Mouse (Mus musculus): ENCODE measurements at regions not wholly inside any gene's neighbourhood (a gene's known extent, or its start where the extent isn't known, plus 50 kb on each side); places are given as distances from the start of the nearest gene placed in this dataset.

DNA sequence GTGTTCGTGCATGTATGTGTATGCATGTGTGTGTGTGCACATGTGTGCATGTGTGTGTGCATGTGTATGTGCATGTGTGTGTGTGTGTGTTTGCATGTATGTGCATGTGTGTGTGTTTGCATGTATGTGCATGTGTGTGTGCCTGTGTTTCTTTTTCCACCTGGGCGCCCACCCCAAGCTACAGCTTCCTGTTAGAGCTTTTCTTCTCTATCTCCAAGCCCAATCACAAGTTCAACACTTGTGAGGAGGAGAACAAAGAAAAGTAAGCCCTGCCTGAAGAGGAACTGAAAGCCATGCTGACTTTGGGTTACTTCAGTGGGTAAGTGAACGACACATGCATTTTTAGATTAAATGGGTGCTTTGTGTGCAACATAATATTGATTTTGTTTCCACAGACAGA is 177.4 kb downstream of the Cd83 start:
- intact Hi-C loops (cut with DNase I), result no loop called here
- no peak for DNase-seq

DNA sequence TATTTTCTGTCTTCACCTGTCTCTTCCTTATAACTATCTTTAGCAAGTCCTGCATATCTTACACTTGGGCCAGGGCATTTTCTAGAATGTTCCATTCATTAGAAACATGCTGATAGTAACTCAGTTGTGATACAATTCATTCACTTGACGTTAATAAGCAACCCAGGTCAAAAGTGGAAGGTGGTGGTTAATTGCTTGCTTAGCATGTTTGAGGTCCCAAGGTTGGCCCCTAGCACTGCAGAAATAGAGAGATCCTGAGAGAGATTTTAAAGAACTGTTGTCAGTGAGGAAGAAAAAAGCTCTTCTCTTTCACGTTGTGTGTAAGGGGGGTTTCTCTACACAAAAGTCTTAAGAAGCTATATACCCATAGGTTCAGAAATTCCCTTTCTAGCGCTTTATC is 178.7 kb downstream of the Cd83 start:
- intact Hi-C loops (cut with DNase I), result no loop called here
- no peak for DNase-seq

DNA sequence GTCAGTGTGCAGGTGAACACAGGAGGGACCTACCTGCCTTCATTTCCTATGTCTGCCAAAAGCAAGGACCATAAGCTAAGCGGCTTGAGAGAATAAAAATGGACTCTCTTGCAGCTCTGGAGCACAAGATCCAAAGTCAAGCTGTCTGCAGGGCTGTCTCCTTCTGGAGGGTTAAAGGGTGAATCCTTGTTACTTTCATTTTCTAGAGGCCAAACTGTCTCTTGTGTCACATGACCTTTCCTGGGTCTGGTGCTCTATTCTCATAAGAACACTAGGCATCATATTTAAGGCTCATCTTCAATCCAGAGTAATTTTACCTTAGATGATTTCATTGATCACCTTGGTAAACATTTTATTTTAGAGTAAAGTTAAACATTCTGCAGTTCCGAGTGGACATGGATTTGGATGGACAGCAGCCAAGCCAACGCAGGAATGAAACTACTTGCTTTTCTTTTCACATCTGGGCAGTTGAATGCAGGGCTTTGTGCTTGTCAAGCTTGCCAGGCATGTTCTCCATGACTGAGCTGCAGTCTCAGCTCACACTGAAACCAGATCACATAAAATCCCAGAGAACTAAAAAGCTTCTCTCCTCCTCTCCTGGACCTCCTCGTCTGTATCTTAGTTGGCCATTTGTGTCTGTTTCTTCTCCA is 180.8 kb downstream of the Cd83 start:
- intact Hi-C loops (cut with DNase I), result no loop called here
- no peak for DNase-seq

DNA sequence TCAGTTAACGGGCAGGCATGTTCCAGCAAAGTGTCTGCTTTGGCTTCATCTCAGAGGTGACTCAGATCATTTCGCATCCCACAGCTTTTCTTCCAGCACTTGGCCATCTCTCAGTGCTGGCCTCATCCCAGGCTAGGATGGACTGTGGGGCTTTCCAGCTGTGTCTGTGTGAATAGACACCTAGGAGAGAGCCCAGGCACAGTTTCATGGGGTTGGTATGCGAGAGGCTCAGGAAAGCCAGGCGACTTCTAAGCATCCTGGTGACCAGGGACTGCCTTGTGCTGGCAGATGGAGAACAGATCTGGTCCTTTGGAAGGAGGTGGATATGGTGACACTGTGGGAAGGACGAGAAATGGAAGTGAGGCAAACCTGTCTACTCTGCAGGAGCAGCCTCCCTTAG is 182.9 kb downstream of the Cd83 start:
- DNase-seq, result peak; percentile 23 to 41
- intact Hi-C loops (cut with DNase I), result no loop called here

DNA sequence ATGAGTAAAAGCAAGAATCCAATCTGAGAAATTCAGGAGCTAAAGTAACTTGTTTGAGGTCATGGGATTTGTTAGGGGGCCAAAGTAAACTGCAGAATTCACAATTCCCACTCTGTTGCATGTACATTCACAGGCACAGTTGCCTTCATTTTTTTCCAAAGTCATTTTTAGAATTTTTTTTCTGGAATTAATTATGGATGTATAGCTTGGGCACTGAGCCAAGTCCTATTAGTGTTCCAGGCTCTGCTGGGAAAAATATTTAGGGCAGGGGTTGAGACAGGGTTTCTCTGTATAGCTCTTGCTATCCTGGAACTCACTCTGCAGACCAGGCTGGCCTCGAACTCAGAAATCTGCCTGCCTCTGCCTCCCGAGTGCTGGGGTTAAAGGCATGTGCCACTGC is 188.3 kb downstream of the Cd83 start:
- intact Hi-C loops (cut with DNase I), result no loop called here
- no peak for DNase-seq

DNA sequence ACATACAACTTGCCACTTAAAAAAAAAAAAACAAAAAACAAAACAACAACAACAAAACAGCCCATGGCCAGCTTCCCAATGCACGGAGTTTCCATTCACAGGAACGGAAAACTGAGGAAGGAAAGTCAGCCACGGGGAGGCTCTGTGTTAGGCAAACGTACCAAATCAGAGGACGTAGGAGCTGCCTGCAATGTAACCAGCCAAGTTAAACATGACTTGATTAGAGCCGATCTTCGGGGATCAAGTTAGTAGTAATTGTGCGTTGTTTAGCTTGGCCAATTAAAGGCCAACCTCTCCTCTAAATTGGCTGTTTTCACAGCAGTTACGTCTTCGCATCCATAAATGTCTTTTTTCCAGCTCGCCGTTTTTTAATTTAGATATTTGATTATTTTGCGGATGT is 190.7 kb downstream of the Cd83 start:
- DNase-seq, result no peak
- intact Hi-C loops (cut with DNase I), result no loop called here

DNA sequence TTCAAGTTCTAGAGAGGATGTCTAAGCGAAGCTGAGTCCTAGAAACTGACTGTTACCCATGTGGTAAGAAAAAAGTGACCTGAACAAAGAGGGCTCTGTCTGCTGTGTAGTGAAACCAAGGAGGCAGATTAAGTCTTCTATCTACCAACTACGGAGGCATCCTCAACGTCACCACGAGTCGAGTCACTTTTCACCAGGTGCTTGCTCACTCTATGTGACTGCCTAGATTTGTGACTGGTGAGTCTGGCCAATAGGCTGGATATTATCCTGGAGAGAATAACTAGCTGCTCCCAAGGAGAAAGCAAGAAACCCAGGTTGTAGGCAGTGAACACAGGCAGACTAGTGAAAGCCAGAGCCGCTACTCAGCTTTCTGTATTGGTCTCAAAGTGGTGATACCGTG is 191.2 kb downstream of the Cd83 start:
- no peak for DNase-seq
- intact Hi-C loops (cut with DNase I), result no loop called here

DNA sequence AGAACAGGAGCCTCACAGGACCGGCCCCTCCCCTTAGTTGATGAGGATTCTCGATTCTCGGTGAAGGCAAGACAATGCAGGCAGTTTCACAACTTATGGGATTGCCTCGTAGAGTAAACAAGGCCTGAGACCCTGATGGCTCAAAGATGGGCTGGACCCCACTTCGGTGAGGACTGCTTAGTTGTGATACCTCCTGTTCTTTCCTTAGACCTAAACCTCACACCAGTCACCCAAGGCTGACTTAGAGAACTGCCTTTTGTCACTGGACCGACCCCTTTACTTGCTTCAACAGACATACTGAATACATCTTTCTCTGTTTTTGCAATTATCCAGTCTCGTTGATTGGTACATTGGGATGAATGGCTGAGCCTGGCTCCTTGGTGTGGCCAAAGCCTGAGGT is 192.1 kb downstream of the Cd83 start:
- intact Hi-C loops (cut with DNase I), result no loop called here
- DNase-seq, result no peak

DNA sequence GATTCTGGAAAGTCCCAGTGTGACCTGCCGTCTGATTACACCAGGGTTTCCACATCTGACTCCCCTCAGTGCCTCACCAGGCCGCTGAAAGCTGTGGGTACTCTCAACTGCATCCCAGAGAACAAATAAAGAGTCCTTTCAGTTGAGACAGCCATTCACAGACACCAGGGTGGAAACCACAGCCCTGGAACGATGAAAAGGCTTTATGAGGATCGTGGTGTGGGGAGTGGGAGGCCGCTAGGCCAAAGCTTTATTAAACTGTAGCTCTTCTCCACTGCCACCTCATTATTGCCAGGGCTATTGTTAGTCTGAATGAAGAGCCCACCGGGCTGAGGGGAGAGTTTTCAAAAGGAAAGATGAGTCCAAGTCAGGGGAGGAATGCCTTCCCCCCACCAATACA is 202.8 kb downstream of the Cd83 start:
- intact Hi-C loops (cut with DNase I), result no loop called here

DNA sequence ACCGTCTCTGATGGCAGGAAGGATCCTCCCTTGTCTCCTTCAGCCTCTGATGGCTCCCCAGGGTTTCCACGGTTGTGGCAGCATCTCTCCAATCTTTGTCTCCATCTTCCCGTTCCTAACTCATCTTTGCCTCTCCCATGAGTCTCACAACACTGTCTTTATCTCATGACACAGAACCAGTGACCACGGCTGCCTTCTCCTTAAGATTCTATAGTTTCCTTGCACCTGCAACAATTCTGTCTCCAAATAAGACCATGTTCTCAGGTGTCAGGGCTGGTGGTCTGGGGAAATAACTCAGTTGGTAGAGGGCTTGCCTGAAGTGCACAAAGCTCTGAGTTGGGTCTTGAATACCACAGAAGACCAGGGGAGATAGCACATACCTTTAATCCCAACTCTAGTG is 203.8 kb downstream of the Cd83 start:
- no peak for DNase-seq
- intact Hi-C loops (cut with DNase I), result no loop called here

More for the DNA sequence above, 202.8 kb downstream of the Cd83 start:
- no peak for DNase-seq

DNA sequence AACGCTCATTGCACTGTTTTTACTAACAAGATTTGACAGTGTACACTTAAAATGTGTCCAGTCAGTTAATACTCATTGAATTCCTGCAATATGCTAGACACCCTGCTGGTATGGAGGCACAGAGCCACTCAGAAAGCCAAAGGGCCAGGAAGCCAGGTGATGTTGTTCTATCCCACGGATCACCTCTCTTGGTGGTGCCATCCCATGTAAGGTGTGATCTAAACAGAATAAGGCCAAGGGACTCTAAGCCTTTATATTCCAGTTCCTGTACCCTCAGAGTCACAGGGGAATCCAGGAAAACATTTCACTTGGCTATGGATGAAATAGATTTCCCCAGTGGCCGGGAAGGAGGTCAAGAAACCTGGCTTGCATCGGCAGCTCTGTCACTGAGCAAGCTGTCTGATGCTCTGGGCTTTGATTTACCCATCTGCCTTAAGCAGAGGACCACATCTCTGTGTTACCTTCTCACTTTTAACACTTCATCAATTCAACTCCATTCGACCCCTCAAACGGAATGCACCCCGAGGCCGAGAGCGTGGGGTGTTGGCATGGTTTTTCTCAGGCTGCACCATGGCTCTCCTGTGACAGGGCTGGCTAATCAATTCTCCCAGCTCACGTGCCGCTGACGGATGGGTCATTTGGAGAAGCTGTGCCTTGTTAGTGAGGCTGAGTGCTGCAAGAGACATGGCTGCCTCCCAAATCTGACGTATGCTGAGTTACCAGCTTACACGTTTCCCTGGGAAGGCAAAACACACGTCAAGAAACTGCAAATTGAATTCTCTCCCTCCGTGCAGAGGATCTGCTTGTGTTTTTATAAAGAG is 205.9 kb downstream of the Cd83 start:
- intact Hi-C loops (cut with DNase I), result no loop called here
- peak; percentile 34 to 41 for DNase-seq

DNA sequence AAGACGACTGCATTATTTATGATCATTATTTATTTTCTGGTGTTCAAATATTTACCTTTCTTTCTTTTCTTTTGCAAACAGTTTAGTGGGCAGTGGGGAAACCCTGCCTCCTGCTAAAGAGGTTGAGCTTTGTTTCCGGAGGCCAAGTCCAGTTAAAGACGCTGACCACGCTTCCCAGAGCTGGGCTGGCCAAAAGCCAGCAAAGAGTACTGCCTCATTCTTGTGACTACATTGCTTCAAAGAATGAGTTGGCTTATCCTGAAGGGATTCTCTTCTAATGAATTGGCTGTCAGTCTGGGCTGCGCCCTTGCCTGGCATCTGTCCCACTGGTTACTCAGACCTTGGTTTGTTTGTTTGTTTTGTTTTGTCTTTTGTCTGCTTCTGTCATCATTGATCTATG is 207.2 kb downstream of the Cd83 start:
- peak; percentile 58 to 61 for DNase-seq
- intact Hi-C loops (cut with DNase I), result no loop called here

DNA sequence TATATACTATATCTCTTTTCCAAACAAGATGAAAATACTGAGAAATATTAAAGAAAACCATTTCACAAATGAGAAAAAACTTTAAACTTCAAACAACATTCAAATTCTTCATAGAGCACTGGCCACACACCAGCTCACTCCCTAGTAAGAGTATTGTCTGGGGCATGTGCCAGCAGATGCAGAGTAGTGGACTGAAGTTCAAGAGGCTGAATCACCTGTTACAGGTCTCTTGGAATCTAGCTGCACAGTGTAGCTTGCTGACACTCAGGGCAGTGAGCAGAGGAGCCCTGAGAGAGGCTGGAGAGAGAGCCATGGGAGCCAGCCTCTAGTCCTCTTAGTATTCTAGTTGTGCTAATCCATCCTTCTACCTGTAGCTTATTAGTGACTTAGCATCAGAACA is 208.4 kb downstream of the Cd83 start:
- DNase-seq, result no peak
- intact Hi-C loops (cut with DNase I), result no loop called here

DNA sequence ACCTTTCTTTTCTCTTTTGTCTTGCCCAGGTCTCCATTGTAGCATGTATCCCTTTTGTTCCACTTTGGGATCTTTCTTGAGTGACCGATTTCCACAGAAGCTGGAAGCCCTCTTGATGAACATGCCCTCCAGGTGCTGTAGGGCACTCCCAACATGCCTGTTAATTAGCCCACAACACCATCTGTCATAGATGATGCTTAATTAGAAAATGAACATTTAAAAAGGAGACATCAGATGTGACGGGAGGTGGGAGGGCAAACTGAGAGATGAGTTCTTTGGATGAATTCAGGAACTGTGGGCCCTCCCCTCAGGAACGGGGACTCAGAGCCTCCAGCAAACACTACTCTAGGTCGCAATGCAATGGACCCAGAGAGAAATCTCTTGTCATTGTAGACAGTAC is 209.8 kb downstream of the Cd83 start:
- no peak for DNase-seq
- intact Hi-C loops (cut with DNase I), result no loop called here

DNA sequence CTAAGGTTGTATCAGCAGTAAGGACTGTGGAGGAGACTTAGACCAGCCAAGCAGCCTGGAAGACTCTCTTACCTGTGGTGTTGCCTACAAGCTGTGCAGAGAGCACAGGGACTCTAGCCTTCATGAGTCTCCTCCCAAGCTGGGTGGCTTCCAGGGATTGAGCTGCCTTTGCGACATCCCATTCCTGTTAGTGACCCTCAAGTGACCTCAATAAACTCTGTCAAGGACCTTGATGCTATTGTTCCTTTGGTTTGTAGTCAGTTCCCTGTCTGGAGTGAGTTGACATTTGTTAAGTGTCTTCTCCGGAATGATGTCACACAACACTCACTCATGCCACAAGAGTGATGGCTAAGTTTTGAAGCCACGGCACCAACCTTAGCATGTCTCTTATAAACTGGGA is 211.0 kb downstream of the Cd83 start:
- intact Hi-C loops (cut with DNase I), result no loop called here
- DNase-seq, result peak in 1 of 2 experiments; percentile 13

DNA sequence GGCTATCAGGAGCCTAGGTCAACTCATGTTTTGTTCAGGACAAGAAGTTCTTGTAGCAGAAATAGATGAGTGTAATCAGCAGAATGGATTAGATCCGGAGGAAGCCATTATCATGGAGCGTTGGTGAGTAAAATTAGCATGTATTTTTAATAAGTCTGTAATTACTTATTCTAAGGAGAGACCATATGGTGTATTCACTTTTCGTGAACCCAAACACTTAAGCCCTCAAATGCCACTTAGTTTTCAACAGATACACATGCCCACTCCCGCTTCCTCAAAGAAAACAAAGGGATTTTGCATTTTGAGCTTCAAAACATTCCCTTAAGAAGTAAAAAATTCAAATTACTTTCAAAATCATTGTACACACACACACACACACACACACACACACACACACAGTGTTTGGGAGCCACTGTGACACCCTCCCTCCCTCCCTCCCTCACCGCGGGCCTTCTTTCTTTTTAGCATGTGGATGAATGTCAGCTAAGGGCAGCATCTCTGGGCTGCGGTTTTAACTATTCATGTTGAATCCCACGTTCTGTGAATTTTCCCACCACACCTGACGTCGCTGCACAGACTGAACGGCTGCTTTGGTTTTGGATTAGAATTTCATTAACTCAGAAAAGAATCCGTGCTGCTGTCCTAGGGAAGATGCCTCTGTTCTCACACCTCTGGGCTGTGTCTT is 217.4 kb downstream of the Cd83 start:
- intact Hi-C loops (cut with DNase I), result no loop called here
- DNase-seq, result no peak

DNA sequence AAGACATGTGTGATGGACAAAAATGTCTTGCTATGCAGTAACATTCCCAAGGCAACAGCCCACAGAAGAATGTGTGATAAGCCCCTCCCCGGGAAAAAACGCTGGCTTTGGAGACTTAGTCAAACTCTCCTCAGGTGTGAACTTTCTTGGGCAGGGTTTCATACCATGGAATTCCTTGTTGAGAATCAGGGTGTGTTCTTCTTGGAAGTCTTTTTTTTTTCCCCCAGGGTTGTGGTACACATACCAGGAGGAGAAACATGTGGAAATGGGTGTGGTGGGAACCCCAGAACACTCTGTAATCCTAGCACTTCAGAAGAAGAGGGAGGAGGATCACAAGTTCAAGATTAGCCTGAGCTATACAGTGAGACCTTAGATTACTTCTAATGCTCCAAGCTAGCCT is 228.3 kb downstream of the Cd83 start:
- intact Hi-C loops (cut with DNase I), result no loop called here
- DNase-seq, result no peak

DNA sequence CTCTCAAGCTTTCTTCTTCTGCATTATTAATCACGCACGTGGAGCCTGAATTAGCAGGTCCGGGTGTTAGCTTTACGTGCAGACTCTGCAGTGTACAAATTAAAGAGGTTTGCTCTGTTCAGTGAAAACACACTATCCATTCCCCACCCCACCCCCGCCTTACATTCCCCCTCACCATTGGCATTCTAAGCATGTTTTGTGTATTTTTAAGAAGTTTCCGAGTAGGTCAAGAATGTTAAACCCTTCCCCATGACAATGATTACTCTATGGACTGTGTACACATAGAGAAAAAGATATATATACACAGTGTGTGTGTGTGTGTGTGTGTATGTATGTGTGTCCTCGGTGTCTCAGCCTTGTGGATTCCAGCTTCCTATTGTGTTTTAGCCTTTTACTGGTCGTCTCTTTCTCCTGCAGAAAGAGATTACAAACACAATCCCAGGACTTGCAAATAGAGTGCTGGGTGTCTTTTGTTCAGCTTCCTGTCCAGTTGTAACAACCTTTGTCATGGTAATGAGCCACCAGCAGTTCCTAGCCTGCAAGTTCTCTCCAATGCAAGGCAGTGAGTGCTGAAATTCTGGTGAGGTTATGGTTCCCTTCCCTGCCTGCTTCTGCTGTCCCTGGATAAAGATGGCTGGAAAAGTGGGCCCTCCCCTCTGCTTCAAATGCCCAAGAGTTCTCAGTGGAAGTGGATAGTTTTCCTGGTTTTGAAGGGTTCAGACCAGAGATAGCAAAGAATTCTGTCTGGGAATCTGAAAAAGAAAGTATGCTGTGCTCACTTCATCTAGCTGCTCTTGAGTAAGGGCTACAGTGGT is 234.1 kb downstream of the Cd83 start:
- intact Hi-C loops (cut with DNase I), result no loop called here
- no peak for DNase-seq

DNA sequence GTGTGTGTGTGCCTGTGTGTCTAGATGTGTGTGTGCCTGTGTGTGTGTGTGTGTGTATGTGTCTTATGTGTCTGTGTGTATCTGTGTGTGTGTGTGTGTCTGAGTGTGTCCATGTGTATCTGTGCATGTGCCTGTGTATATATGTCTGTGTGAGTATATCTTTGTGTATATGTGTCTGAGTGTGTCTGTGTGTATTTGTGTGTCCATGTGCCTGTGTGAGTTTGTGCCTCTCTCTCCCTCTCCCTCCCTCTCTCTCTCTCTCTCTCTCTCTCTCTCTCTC is 234.7 kb downstream of the Cd83 start:
- intact Hi-C loops (cut with DNase I), result no loop called here
- DNase-seq, result no peak

DNA sequence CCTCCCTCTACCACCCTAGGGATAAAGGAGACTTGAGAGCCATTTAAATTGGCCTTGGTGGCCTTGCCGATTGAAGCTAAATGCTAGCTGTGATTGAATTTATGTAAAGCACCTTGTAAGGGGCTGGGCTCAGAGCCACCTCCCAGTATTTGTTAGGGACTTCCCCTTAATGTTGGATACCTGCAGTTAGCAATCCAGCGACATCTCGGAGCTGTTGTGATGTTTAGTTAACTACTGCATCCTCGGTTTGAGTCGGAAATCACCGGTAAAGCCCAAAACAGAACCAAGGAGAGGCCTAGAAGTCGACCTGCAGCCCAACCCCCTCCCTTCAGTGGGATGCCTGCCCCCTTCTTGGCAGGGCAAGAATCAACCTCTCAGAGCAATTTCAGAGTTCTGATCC is 236.3 kb downstream of the Cd83 start:
- intact Hi-C loops (cut with DNase I), result no loop called here
- no peak for DNase-seq

DNA sequence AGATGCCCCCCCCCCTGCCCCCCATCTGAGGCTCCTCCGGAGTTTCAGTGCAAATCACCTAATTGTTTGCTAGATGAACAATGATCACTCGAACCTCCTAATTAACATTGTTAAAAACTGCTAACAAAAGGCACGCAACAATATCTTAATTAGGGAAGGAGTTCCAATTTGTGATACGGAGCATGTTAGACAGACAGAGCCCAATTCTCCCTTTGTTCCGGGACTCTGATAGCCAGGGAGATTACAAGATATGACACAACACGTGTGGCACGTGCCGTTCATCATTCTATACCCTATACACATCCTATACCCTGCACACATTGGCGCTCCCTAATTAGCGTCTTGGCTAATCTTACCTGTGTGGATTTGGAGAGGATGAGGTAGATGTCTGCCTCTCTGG is 237.5 kb downstream of the Cd83 start:
- DNase-seq, result no peak
- intact Hi-C loops (cut with DNase I), result no loop called here

Data from heart, postnatal 36 days (tissue).